Mouse (Mus musculus) kidney, embryonic 16.5 days (tissue): ENCODE results near the gene Lexm. TPM values are rescaled to one million over a fixed set of nuclear protein-coding genes. Genes with fewer than 3 reads are reported as not detected.

Source experiments
- ATAC-seq: fragments of 200-750 bp; cut with Nextera tagmentation; 2 replicates; pipeline ENCODE4 v1.8.0; 2017; ENCODE audit warnings: moderate TSS enrichment; ENCODE audit not compliant: low FRiP score, low TSS enrichment
- H3K27ac ChIP-seq: fragments of 300-500 bp; sonication (generic); 2 replicates; pipeline ENCODE4 v1.5.1; 2014; ENCODE audit warnings: low read length
- H3K27me3 ChIP-seq: fragments of 300-500 bp; sonication (generic); 2 replicates; pipeline ENCODE4 v1.6.1; 2014; ENCODE audit warnings: low read length, control low read depth, mixed read lengths; ENCODE audit not compliant: insufficient read depth
- H3K36me3 ChIP-seq: fragments of 300-500 bp; sonication (generic); 2 replicates; pipeline ENCODE4 v1.6.1; 2014; ENCODE audit warnings: low read length, control low read depth, mixed read lengths; ENCODE audit not compliant: insufficient read depth
- H3K4me1 ChIP-seq: fragments of 300-500 bp; sonication (generic); 2 replicates; pipeline ENCODE4 v1.6.1; 2014; ENCODE audit warnings: low read length, control low read depth, mixed read lengths; ENCODE audit not compliant: insufficient read depth
- H3K4me2 ChIP-seq: fragments of 300-500 bp; sonication (generic); replicated peaks from 2 replicates; pipeline ENCODE4 v1.6.1; 2014; ENCODE audit warnings: low read depth, low read length
- H3K4me3 ChIP-seq: fragments of 300-500 bp; sonication (generic); 2 replicates; pipeline ENCODE4 v1.5.1; 2014; ENCODE audit warnings: mild to moderate bottlenecking, low read length
- H3K9ac ChIP-seq: fragments of 300-500 bp; sonication (generic); replicated peaks from 2 replicates; pipeline ENCODE4 v1.6.1; 2014; ENCODE audit warnings: low read length
- H3K9me3 ChIP-seq: fragments of 300-500 bp; sonication (generic); 2 replicates; pipeline ENCODE4 v1.6.1; 2016; ENCODE audit warnings: low read length, control low read depth
- WGBS: fragments of 180-500 bp; shearing (Covaris S2); extraction: QIAGEN DNeasy Blood & Tissue Kit; methylation state at CpG from one replicate; pipeline ENCODE4 v1.1.7; 2014; 5-methylcytosine and 5-hydroxymethylcytosine counted together
- polyA plus RNA-seq: library from polyadenylated mRNA; unstranded; fragments of >200 nt; fragmentation: Nextera tagmentation; extraction: Ambion mirVana; gene quantifications from 2 replicates; pipeline ENCODE4 v1.2.1, GENCODE M21; 2015

The Lexm gene
- polyA plus RNA-seq, 1 experiment from 2014 or later = not detected

- Histone ChIP-seq H3K9ac (no peak overlapping the region), H3K4me1 (peaks cover 53% of the 10 kb centered on the region), H3K4me3 (no peak overlapping the region), H3K9me3 (no peaks in the 10 kb centered on the region), H3K4me2 (no peak overlapping the region), H3K27me3 (peaks cover 6% of the 10 kb centered on the region), H3K36me3 (no peaks in the 10 kb centered on the region), H3K27ac (peak overlapping the region; percentile 17; the same call in 1 of the 2 replicates)
- 36% methylated on average over 9 of the region's 9 CpGs for WGBS
- ATAC-seq = peak; percentile 16; the same call in 1 of the 2 replicates
Observed at GRCm38 (mm10) chr4:106628650-106629360, 11.8 kb upstream of the Lexm start.

DNA sequence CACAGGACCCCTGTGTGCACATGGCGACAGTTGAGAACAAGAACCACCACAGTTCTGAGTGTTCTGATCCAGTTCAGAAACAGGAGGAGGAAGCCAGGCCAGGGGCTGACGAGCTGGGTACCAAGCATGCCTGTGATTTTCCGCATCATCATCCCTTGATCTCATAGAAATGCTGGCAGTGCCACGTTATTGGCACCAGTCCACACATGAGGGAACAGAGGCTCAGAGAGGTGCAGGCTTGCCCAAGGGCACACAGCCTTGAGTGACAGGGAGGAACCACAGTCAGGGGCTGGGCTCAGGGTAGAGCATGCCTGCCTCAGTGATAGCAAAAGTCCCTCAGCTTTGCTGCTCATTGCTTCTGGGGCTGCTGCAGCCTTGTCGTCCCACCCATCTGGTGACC lies 10.8 kb upstream of the Lexm start:
- Histone ChIP-seq H3K4me2 (no peak overlapping the region), H3K9ac (no peak overlapping the region), H3K9me3 (no peaks in the 10 kb centered on the region), H3K27ac (no peak overlapping the region), H3K36me3 (no peaks in the 10 kb centered on the region), H3K4me1 (peaks cover 43% of the 10 kb centered on the region), H3K27me3 (peaks cover 16% of the 10 kb centered on the region), H3K4me3 (no peak overlapping the region)
- no peak for ATAC-seq
- WGBS = 79% methylated on average over 5 of the region's 5 CpGs

GRCm38 (mm10) chr4:106624271-106624670 lies 7.2 kb upstream of the Lexm start:
- H3K4me3 ChIP-seq = no peak overlapping the region
- peaks cover 32% of the 10 kb centered on the region for H3K27me3 ChIP-seq
- no peak for ATAC-seq
- no peak overlapping the region for H3K4me2 ChIP-seq
- no peaks in the 10 kb centered on the region for H3K9me3 ChIP-seq
- WGBS = 91% methylated on average over 10 of the region's 10 CpGs
- H3K27ac ChIP-seq = no peak overlapping the region
- peaks cover 15% of the 10 kb centered on the region for H3K4me1 ChIP-seq
- H3K36me3 ChIP-seq = no peaks in the 10 kb centered on the region
- no peak overlapping the region for H3K9ac ChIP-seq

DNA sequence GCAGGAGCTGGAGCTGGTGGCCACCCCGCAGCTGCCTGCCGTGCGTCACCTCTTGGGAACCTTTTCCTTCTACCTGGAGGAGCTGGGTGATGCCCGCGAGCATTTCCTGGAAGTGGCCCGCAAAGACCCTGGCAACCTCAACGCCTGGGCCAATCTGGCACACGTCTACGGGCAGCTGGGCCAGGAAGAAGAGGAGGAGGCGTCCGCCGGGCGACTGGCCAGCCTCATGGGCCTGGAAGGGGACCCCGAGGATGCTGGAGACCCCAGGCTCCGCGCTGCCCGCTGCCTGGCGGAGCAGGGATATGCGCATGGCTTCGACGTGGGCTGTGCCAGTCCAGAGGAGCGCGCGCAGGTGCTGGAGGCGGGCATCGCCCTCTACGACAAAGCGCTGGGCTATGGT lies 5.7 kb upstream of the Lexm start:
- no peak for ATAC-seq
- H3K4me3 ChIP-seq = peak overlapping the region; percentile 30
- no peak overlapping the region for H3K27ac ChIP-seq
- no peaks in the 10 kb centered on the region for H3K9me3 ChIP-seq
- peaks cover 7% of the 10 kb centered on the region; the same call in 1 of the 2 replicates for H3K4me1 ChIP-seq
- no peak overlapping the region for H3K9ac ChIP-seq
- H3K27me3 ChIP-seq = peaks cover 32% of the 10 kb centered on the region
- H3K36me3 ChIP-seq = no peaks in the 10 kb centered on the region
- H3K4me2 ChIP-seq = peak overlapping the region; percentile 44
- 27% methylated on average over 28 of the region's 28 CpGs for WGBS

GRCm38 (mm10) chr4:106622030-106622493 lies 5.0 kb upstream of the Lexm start, which contains the start of gene Ttc22:
Ttc22 (plus strand) TSS chr4:106622432.
- H3K9me3 ChIP-seq = no peaks in the 10 kb centered on the region
- peak within 1 kb of the TSS; percentile 44 for H3K4me2 ChIP-seq
- peaks cover 32% of the 10 kb centered on the region for H3K27me3 ChIP-seq
- H3K9ac ChIP-seq = no peak within 1 kb of the TSS
- peaks cover 11% of the 10 kb centered on the region for H3K4me1 ChIP-seq
- no peak for ATAC-seq
- H3K36me3 ChIP-seq = no peaks in the 10 kb centered on the region
- H3K27ac ChIP-seq = no peak within 1 kb of the TSS
- peak within 1 kb of the TSS; percentile 30 for H3K4me3 ChIP-seq
- 28% methylated on average over 16 of the region's 16 CpGs for WGBS

DNA sequence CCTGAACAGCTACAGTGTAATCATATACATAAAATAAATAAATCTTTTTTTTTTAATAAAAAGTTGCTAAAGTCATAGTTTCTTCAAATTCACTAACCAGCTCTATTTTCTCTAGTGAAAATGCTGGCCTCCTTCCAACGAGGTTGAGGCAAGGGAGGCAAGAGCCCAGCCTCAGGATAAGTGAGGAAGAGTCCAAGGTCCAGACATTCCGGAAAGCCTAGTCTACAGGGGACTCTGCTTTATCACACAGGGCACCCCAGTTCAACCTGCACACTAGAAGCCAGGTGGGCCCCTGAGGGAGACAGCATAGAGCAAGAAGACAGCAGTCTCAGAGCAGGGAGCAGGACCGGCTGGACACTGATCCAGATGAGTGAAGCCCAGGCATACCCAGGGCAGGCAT lies 4.4 kb upstream of the Lexm start:
- no peak for ATAC-seq
- Histone ChIP-seq H3K27me3 (peaks cover 32% of the 10 kb centered on the region), H3K4me3 (no peak overlapping the region), H3K9me3 (no peaks in the 10 kb centered on the region), H3K4me2 (no peak overlapping the region), H3K27ac (no peak overlapping the region), H3K4me1 (peaks cover 14% of the 10 kb centered on the region), H3K36me3 (no peaks in the 10 kb centered on the region), H3K9ac (no peak overlapping the region)
- WGBS = 60% methylated on average over 3 of the region's 3 CpGs

DNA sequence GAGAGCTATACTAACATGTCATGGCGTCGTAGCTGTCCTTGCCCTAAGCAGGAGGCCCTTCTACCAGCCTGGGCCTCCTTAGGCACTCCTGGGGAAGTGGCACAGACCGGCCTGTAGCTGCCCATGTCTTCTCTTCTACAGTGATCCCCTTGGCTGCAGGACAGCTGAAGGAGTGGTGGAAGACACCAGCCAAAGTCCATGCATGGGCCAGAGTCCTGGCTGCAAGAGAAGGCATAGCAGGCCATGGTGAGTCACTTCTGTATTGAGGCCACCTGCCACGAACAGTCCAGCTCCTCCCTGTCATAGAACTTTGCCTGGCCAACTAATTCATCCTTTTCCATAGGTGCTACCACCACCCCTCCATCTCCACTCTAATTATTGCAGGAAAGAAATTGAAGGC lies 1.9 kb upstream of the Lexm start:
- H3K27me3 ChIP-seq = peaks cover 27% of the 10 kb centered on the region
- no peak overlapping the region for H3K4me2 ChIP-seq
- no peaks in the 10 kb centered on the region for H3K9me3 ChIP-seq
- H3K27ac ChIP-seq = no peak overlapping the region
- ATAC-seq = no peak
- no peak overlapping the region for H3K9ac ChIP-seq
- no peak overlapping the region for H3K4me3 ChIP-seq
- H3K4me1 ChIP-seq = peaks cover 14% of the 10 kb centered on the region
- WGBS = 85% methylated on average over 4 of the region's 4 CpGs
- H3K36me3 ChIP-seq = no peaks in the 10 kb centered on the region

DNA sequence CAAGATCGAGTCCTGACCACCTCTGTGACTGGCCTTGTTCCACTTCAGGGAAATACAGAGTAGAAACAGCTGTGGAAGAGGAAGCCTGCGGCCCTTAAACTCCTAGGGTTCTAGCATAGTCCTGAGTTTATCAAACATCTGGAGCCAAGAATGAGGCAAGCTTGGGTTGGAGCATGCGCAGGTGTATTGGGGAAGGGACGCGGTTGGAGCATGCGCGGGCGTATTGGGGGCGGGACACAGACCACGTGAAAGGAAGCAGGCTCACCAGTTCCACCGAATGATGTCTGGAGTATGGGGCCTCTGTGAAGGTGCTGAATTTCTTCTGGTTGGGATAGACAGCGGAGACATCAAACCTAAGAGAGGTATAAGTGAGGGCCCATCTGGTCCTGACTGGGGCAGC lies 1.4 kb downstream of the Lexm start:
- H3K4me3 ChIP-seq = no peak overlapping the region
- H3K4me2 ChIP-seq = no peak overlapping the region
- H3K36me3 ChIP-seq = no peaks in the 10 kb centered on the region
- H3K4me1 ChIP-seq = peaks cover 10% of the 10 kb centered on the region
- no peaks in the 10 kb centered on the region for H3K9me3 ChIP-seq
- H3K9ac ChIP-seq = no peak overlapping the region
- no peaks in the 10 kb centered on the region for H3K27me3 ChIP-seq
- H3K27ac ChIP-seq = no peak overlapping the region
- no peak for ATAC-seq
- 81% methylated on average over 12 of the region's 12 CpGs for WGBS

- H3K4me1 ChIP-seq = peaks cover 10% of the 10 kb centered on the region
- no peaks in the 10 kb centered on the region for H3K9me3 ChIP-seq
- no peak overlapping the region for H3K4me3 ChIP-seq
- ATAC-seq = no peak
- H3K27me3 ChIP-seq = no peaks in the 10 kb centered on the region
- no peak overlapping the region for H3K9ac ChIP-seq
- no peak overlapping the region for H3K27ac ChIP-seq
- no peak overlapping the region for H3K4me2 ChIP-seq
- WGBS = 82% methylated on average over 9 of the region's 9 CpGs
- H3K36me3 ChIP-seq = no peaks in the 10 kb centered on the region
Observed at GRCm38 (mm10) chr4:106614881-106615280, 2.2 kb downstream of the Lexm start.

GRCm38 (mm10) chr4:106614180-106614797 lies 2.8 kb downstream of the Lexm start:
- Histone ChIP-seq H3K4me1 (peaks cover 6% of the 10 kb centered on the region), H3K27ac (no peak overlapping the region), H3K9me3 (no peaks in the 10 kb centered on the region), H3K27me3 (no peaks in the 10 kb centered on the region), H3K4me3 (no peak overlapping the region), H3K9ac (no peak overlapping the region), H3K36me3 (no peaks in the 10 kb centered on the region), H3K4me2 (no peak overlapping the region)
- 43% methylated on average over 7 of the region's 7 CpGs for WGBS
- peak; percentile 80 for ATAC-seq
